Mouse (Mus musculus): ENCODE results near the gene Kcnj8.

DNA sequence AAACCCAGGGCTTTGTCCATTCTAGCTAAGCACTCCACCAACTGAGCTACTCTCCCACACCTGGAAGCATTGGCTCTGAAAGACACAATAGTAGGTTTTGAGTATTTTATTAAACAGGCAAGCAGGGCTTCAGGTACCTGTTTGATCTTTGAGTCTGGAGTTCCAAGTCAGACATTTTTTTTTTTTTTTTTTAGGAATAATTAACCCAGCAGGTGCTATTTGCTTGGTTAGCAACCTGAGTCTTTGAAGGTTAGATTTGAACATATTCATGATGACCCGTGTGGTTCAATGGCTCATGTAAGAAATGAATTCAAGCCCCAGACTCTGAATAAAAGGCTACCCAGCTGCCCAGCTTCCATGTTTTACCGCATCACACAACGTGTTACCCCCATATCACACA, 6.7 kb downstream of the Kcnj8 start:
- TF ChIP-seq POLR2A (IDR thresholded peaks at IDR 0.05; ENCODE audit: insufficient read depth, low read length), result no peak
- TF ChIP-seq CTCF (IDR thresholded peaks at IDR 0.05; ENCODE audit: low read depth, low read length), result no peak
- no peak for TF ChIP-seq EP300 (IDR thresholded peaks at IDR 0.05; ENCODE audit: insufficient read depth, low read depth, low read length)
